Mouse (Mus musculus): Measurements from ENCODE around the gene Rnf220.

Rnf220 gene

DNA sequence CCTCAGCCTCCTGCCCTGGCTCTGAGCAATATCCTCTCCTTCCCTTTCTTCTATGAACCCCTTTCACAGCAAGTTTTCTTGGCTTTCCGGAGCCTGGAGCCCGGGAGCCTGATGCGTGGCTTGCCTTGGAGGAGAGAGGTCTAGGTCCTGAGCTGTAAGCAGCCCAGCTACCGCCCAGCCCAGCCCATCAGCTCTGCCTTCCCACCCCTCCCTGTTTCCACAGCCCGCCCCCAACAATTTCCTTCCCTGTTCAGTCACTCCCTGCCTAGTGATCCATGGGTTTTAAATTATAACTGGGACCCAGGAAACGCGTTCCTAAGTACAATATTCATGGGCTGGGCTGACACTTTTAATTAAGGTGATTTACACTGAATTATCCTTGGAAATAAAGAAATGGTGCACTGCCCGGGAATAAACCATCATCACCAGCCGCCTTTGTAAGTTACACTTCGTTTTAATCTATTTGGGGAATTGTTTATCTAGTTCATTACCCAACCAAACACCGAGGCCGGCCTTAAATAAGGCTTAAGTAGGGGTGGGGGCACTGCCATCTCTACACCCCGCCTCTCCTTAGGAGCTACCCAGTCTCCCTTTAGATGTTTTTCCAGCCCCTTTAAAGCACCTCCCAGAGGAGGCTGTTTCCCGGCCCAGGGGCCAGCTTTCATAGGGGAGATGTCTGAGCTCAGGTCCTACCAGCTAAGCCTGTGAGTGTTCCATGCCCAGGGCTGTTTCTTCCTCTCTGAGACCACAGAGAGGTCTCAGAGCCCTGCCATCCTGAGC is 194.6 kb downstream of the Rnf220 start:
- no peak for DNase-seq (ENCODE audit: low spot score)

- no peak for DNase-seq (ENCODE audit: low spot score)
Observed at GRCm38 (mm10) chr4:117299921-117300320, 196.9 kb downstream of the Rnf220 start.

DNA sequence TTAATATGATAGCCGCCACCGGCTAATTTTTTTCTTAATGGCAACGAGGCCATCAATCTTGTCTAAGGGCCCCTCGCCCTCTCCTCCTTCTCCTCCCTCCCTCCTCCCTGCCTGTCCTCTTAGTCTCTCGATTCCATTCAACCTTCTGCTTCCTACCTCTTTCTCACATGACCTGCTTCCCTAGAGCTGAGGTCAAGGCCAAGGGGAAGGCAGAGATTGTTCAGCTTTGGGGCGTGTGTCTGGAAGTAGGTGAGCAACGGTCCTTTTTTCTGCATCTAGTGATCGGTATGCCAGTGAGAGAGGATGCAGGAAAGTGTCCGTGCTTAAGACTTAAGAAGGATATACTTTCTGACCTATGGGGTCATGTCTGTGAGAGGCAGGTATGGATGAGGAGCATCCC is 199.0 kb downstream of the Rnf220 start:
- DNase-seq (ENCODE audit: low spot score), result no peak

- no peak for DNase-seq (ENCODE audit: low spot score)
Observed at GRCm38 (mm10) chr4:117296849-117297593, 199.8 kb downstream of the Rnf220 start.

GRCm38 (mm10) chr4:117291696-117292095 is 205.2 kb downstream of the Rnf220 start:
- no peak for DNase-seq (ENCODE audit: low spot score)

DNA sequence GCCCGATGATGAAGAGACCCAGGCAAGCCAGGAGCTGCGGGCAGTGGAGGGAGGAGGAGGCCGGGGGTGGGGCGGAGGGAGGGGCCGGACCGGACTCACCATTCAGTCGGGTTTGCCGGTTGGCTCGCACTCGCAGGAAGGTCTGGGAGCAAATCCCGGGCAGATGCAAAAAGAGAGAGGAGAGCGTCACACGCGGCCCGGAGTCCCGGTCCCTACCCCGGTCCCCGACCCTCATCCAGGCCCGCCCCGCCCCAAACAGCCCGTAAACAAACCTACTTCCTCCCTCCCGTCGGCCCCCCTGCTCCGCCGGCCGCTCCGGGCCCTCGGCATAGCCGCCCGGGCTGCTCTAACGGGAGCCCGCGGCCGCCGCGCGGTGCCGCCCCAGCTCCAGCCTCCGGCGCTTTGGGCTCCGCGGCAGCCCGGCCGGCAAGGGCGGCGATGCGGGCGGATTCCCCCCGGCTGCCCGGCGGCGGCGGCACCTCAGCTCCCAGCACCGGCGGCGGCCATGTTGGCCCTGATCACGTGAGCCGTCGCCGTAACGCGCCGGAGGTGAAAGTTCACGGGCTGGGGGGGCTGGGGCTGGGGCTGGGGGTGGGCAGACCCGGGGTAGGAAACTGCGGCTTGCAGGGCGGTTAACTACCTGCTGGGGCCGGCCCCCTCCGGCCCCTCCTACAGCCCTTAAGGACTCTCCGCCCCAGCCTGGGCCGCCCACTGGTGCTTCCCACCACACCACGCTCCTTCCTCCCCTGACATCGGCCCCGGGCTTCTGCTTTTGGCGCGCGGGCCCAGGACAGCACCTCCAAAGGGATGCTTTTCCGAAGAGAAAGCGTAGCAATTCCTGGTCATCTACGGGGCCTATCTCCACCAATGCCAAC is 207.7 kb downstream of the Rnf220 start:
- DNase-seq (ENCODE audit: low spot score), result peak; percentile 87

DNA sequence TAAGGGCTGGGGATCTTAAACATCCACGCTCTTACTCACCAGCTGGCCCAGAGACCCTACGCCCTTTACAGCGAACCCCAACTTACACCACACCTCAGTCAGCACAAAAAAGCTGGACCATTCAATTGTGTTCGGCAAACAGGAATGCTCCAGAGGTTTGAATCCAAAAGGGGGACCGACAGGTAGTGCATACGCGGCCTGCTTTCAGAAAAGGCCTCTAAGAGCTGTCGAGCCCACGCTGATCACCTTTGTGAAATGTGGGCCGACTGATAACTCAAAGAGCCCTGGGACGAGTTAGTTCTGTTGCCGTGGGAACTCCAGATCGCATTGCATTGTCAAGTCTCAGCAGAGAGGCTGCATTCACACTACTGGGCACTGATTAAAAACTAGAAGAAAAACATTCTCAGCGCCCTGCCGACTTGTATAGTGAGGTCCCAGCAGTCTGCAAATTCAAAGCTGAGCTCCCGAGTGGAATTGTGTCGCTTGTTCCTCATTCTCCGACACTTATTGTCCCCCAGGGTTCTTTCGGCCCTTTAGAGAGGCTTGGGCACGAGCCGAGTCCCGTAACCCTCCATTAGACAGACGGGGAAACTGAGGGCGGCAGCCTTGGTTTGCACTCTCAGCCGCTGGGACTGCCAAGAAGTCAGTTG is 208.4 kb downstream of the Rnf220 start:
- peak; percentile 59 for DNase-seq (ENCODE audit: low spot score)

DNA sequence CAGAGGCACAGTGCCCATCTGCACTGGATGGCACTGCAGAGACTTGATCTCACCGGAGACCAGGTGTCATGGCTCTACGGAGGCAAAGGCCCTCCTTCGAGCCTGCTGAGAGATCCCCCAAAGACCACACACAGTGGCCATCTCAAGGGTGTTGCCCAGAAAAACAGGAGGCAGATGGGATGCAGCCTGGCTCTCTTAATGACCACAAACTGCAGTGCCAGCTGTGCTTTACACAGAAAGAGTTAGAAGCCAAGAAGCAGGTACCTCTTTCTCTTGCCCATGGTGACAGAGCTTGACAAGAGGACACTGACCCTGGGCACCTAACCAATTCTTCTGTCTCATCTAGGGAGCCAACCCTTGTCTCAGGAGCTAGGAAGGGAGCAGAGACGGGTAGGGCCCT is 212.5 kb downstream of the Rnf220 start:
- DNase-seq (ENCODE audit: low spot score), result no peak

GRCm38 (mm10) chr4:117283271-117284191 is 213.3 kb downstream of the Rnf220 start:
- DNase-seq (ENCODE audit: low spot score), result peak; percentile 75

- DNase-seq (ENCODE audit: low spot score), result no peak
Observed at GRCm38 (mm10) chr4:117281090-117281845, 215.6 kb downstream of the Rnf220 start.

GRCm38 (mm10) chr4:117280397-117280930 is 216.4 kb downstream of the Rnf220 start:
- no peak for DNase-seq (ENCODE audit: low spot score)

DNA sequence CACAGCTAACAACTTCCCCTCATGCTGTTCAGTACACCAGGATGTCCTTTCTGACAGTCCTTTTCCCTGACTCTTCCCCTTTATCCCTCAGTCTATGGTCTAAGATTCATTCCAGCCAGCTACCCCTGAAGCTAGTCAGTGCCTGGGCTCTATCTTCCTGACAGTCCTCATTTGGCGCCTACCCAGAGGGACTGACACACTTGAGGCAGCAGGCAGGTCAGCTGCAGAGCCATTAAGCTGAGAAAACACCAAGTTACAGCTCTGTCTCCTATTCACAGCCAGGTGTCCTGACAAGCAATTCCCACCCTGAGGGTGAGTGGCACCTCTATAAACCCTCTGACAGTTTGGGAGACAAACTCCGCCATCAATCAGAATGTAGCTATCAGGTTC is 217.6 kb downstream of the Rnf220 start:
- DNase-seq (ENCODE audit: low spot score), result no peak

- DNase-seq (ENCODE audit: low spot score), result no peak
Observed at GRCm38 (mm10) chr4:117278381-117279252, 218.2 kb downstream of the Rnf220 start.

- no peak for DNase-seq (ENCODE audit: low spot score)
Observed at GRCm38 (mm10) chr4:117277687-117278086, 219.2 kb downstream of the Rnf220 start.

DNA sequence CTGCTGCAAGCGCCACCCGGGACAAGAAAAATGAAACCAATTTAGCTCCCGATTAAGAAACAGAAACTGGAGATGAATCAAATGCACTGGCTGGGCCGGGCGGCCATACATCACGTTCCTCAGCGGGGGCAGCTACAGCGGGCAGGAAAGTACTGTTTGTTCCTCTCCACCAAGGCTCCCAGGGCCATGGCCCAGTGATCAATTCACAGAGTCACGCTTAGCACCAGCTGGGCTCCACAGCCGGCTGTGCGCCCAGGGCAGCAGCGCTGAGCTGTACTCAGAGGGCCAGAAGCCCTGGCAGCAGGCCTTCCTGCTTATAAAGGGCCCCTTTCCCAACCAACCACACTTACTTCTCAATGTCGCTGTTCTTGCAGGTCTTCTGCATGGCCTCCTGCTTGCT is 219.8 kb downstream of the Rnf220 start:
- no peak for DNase-seq (ENCODE audit: low spot score)

GRCm38 (mm10) chr4:117276281-117276711 is 220.6 kb downstream of the Rnf220 start:
- peak; percentile 41 for DNase-seq (ENCODE audit: low spot score)

DNA sequence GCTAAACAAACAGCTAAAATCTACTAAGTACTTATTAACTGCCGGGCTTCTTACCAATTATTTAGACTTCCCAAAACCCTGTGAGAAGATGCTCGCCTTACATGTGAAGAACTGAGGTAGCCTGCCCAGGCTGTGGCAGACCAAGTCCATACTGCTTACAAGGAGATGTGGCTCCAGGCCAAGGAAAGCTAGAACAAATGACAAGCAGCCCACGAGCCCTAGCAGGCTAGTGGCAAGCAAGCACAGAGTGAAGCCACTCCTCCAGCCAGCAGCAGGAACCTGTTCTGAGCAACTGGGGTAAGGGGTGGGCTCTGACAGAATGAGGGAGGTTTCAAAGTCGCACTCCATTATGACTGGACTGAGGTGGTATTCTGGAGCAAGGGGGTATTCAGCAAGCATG is 222.1 kb downstream of the Rnf220 start:
- no peak for DNase-seq (ENCODE audit: low spot score)

DNA sequence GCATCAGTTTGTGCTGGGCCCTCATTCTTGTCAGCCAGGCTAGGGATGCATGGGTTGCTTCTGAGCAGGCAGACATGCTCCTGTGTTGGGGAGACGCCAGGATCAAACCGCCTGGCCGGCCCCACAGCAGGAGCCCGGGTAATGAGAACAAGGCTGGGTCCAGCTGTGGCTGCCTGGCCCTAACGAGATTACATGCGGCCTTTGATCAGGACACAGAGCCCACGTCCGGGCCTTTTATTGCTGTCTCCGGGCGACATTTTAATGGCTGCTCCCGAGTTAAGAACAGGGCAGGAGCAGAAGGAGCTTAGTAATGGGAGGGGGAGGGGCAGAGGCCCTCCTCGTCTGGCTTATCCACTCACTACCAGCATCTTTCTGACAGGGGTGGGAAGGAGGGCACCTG is 224.4 kb downstream of the Rnf220 start:
- peak; percentile 72 for DNase-seq (ENCODE audit: low spot score)

- peak; percentile 92 for DNase-seq (ENCODE audit: low spot score)
Observed at GRCm38 (mm10) chr4:117270278-117270677, 226.6 kb downstream of the Rnf220 start.

Measured in embryo, embryonic 10.5 days (tissue).